ENCODE assay signal across 8 mouse cellular contexts in genomic region chr12:110738158-110738921, GRCm38 (mm10). TPM values are rescaled to one million over a fixed set of nuclear protein-coding genes. Genes with fewer than 3 reads are reported as not detected.
DNase-seq lines count a peak whose midpoint lies in the region; ATAC-seq and TF ChIP-seq lines count a peak whose summit lies in the region.

No protein-coding gene starts in this region.

- peaks cover 2% of the 10 kb centered on the region; the same call in 1 of the 2 replicates for H3K27me3 ChIP-seq in heart, embryonic 11.5 days (ENCODE audit: control insufficient read depth, insufficient read depth, low read length)
- H3K27me3 ChIP-seq in kidney, embryonic 14.5 days (ENCODE audit: control insufficient read depth, insufficient read depth, low read length), result no peaks in the 10 kb centered on the region
- no peaks in the 10 kb centered on the region for H3K27me3 ChIP-seq in spleen, adult 2 months (ENCODE audit: control insufficient read depth, insufficient read depth, low read length)

- TF ChIP-seq CTCF in spleen, adult 2 months (IDR thresholded peaks at IDR 0.05; ENCODE audit: extremely low read depth, insufficient read depth, insufficient read length, insufficient replicate concordance), result no peak

- under 1% methylated on average over 72 of the region's 72 CpGs for WGBS in heart, embryonic 11.5 days (ENCODE audit: insufficient replicate concordance)
- WGBS in kidney, embryonic 14.5 days, result under 1% methylated on average over 65 of the region's 72 CpGs
- WGBS in spleen, adult 2 months, result under 1% methylated on average over 66 of the region's 72 CpGs

- H3K4me1 ChIP-seq in heart, embryonic 11.5 days (ENCODE audit: control insufficient read depth, insufficient read depth, low read length), result peaks cover 13% of the 10 kb centered on the region
- H3K4me1 ChIP-seq in kidney, embryonic 14.5 days (ENCODE audit: control insufficient read depth, insufficient read depth, low read length), result peaks cover 17% of the 10 kb centered on the region
- H3K4me1 ChIP-seq in spleen, adult 2 months (ENCODE audit: control insufficient read depth, insufficient read depth, insufficient read length), result peaks cover 7% of the 10 kb centered on the region; the same call in 1 of the 2 replicates

- peak overlapping the region; percentile 73 for H3K27ac ChIP-seq in heart, embryonic 11.5 days (ENCODE audit: low read depth, low read length)
- peak overlapping the region; percentile 81 for H3K27ac ChIP-seq in kidney, embryonic 14.5 days (ENCODE audit: low read depth, low read length)
- peak overlapping the region; percentile 68 for H3K27ac ChIP-seq in spleen, adult 2 months (ENCODE audit: insufficient read depth, low read length)

- peak overlapping the region; percentile 97 for H3K9ac ChIP-seq in heart, embryonic 11.5 days (ENCODE audit: low read depth, low read length)
- peak overlapping the region; percentile 96 for H3K9ac ChIP-seq in kidney, embryonic 14.5 days (ENCODE audit: low read depth, low read length)

- no peak for DNase-seq in cerebellum, adult 11-12 months
- DNase-seq in urinary bladder, adult 18-20 months (ENCODE audit: low spot score in 2 of 2), result peak; percentile 3 to 45
- no peak for DNase-seq in urinary bladder, postnatal 4 days (ENCODE audit: low spot score in 2 of 2)
- DNase-seq in lung, postnatal 10 days, result peak; percentile 31
- no peak for DNase-seq in spleen, adult 2 months (ENCODE audit: low read depth in 1 of 2, low spot score in 2 of 2)

- no peak for TF ChIP-seq POLR2A in spleen, adult 2 months (IDR thresholded peaks at IDR 0.05; ENCODE audit: low read depth, low read length)

- no peaks in the 10 kb centered on the region for H3K9me3 ChIP-seq in heart, embryonic 11.5 days (replicated peaks; ENCODE audit: control insufficient read depth, low read length)
- no peaks in the 10 kb centered on the region for H3K9me3 ChIP-seq in kidney, embryonic 14.5 days (ENCODE audit: control insufficient read depth, low read length)

- H3K4me2 ChIP-seq in heart, embryonic 11.5 days, result peak overlapping the region; percentile 73
- peak overlapping the region; percentile 89 for H3K4me2 ChIP-seq in kidney, embryonic 14.5 days (replicated peaks; ENCODE audit: low read depth, low read length)

- no peaks in the 10 kb centered on the region for H3K36me3 ChIP-seq in heart, embryonic 11.5 days (ENCODE audit: control insufficient read depth, insufficient read depth, low read length)
- H3K36me3 ChIP-seq in kidney, embryonic 14.5 days (ENCODE audit: control insufficient read depth, insufficient read depth, low read length), result peaks cover 4% of the 10 kb centered on the region; the same call in 1 of the 2 replicates
- H3K36me3 ChIP-seq in spleen, adult 2 months (ENCODE audit: control insufficient read depth, insufficient read depth, low read length), result no peaks in the 10 kb centered on the region

- ATAC-seq in cerebellum, adult (ENCODE audit: insufficient number of reproducible peaks, low FRiP score, low TSS enrichment), result peak; percentile 53
- ATAC-seq in heart, embryonic 11.5 days (replicated peaks; ENCODE audit: insufficient number of reproducible peaks, low FRiP score, low TSS enrichment), result no peak
- ATAC-seq in kidney, embryonic 14.5 days (ENCODE audit: low FRiP score, low TSS enrichment), result no peak; the same call in 1 of the 2 replicates

- H3K4me3 ChIP-seq in heart, embryonic 11.5 days (ENCODE audit: low read depth, low read length), result peak overlapping the region; percentile 99
- peak overlapping the region; percentile 99 for H3K4me3 ChIP-seq in kidney, embryonic 14.5 days (ENCODE audit: low read length)
- H3K4me3 ChIP-seq in spleen, adult 2 months (ENCODE audit: extremely low read depth, insufficient read depth, insufficient read length), result peak overlapping the region; percentile 89

RNA-seq across cellular contexts. Expression of gene Wdr20, which starts 0.6 kb away (rescaled TPM):
- 15.2 and 17.1 TPM in 2 replicates for polyA plus RNA-seq in heart, embryonic 11.5 days (2014; fragmentation: Nextera tagmentation; extraction: Ambion mirVana)
- polyA plus RNA-seq in kidney, embryonic 14.5 days (2014; fragmentation: Nextera tagmentation; extraction: Ambion mirVana), result 17.8 and 24.5 TPM in 2 replicates
- polyA plus RNA-seq in spleen, adult 2 months (2012; rRNA removed), result 11.4 and 11.9 TPM in 2 replicates

RNA-seq across cellular contexts. Expression of gene Hsp90aa1, which starts 35.8 kb away (rescaled TPM):
- 729 and 869 TPM in 2 replicates for polyA plus RNA-seq in heart, embryonic 11.5 days (2014; fragmentation: Nextera tagmentation; extraction: Ambion mirVana)
- polyA plus RNA-seq in kidney, embryonic 14.5 days (2014; fragmentation: Nextera tagmentation; extraction: Ambion mirVana), result 1,092 and 1,386 TPM in 2 replicates
- polyA plus RNA-seq in spleen, adult 2 months (2012; rRNA removed), result 38.9 and 40.7 TPM in 2 replicates

RNA-seq across cellular contexts. Expression of gene 1700001K19Rik, which starts 55.9 kb away (rescaled TPM):
- polyA plus RNA-seq in heart, embryonic 11.5 days (2014; fragmentation: Nextera tagmentation; extraction: Ambion mirVana), result 0.23 TPM in 1 of 2 replicates, not detected in the other
- not detected in 2 replicates for polyA plus RNA-seq in kidney, embryonic 14.5 days (2014; fragmentation: Nextera tagmentation; extraction: Ambion mirVana)
- not detected in 2 replicates for polyA plus RNA-seq in spleen, adult 2 months (2012; rRNA removed)

Comparison
In these comparisons a context has a peak if more than half of its experiments do, and no peak if none do; other contexts are left out.
1. DNase-seq: peak in urinary bladder, adult 18-20 months (2 of 2) and lung, postnatal 10 days (single experiment); none in cerebellum, adult 11-12 months (single experiment), urinary bladder, postnatal 4 days (0 of 2) and spleen, adult 2 months (0 of 2).
2. RNA of gene Hsp90aa1, which starts 35.8 kb away (polyA plus RNA-seq): 1,092 to 1,386 TPM in kidney, embryonic 14.5 days and 729 to 869 TPM in heart, embryonic 11.5 days; 38.9 to 40.7 TPM in spleen, adult 2 months; every median in the first group is over 10 times any median in the second.
3. Peak in every context shown above with its lines, with median percentiles within 50 percentile points of each other: H3K27ac ChIP-seq and H3K4me3 ChIP-seq.